Comparison of ENCODE assay signal across 9 mouse cellular contexts in the genomic region with DNA sequence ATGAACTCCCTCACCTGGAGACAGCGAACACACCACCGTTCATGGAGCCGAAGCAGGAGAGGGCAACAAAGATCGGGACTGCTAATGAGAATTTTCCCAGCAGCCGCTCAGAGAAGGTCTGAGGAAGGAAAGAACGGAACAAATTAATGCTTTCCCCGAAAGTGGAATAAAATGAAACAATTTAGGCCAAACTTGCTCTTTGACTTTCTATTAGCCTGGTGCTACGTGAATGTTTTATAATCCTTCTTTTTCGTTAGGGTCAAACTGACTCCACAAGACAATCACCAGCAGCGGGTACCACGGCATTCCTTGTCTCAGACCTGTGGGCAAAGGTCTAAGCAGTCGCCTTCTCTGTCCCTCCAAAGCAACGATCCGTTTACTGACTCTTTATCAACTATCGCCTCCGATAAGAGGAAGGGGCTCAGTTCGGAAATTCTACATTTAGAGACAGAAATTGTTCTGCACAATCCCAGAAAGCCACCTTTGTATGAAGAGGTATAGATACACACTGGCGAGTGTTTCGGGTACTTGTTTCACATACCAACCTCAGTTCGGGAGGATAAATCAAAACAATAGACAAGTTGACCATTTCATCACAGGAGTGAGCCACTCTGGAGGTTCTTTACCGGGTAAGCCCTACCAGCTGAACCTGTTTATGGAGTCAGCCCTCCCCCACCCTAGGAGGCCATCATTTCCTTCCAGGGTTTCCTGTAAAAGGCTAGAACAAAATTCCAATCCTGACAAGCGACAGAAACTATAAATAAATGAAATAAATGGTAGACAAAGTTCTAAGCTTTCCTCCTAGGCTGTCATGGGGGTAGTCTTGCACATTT.
DNase-seq lines count a peak whose midpoint lies in the region; ATAC-seq and TF ChIP-seq lines count a peak whose summit lies in the region.
"Had no signal": no experiment of that assay in that cellular context is flagged by ENCODE, and none has a peak within 500 bp of the region (broad histone marks: within the 10 kb centered on the region; RNA-seq: fewer than 3 reads in every experiment).

No protein-coding gene starts in this region.

- no peaks in the 10 kb centered on the region for H3K36me3 ChIP-seq in liver, embryonic 11.5 days (ENCODE audit: control insufficient read depth, insufficient read depth, low read length)
- no peaks in the 10 kb centered on the region for H3K36me3 ChIP-seq in forebrain, postnatal 0 days (ENCODE audit: insufficient read depth)
- H3K36me3 ChIP-seq in kidney, postnatal 0 days (ENCODE audit: insufficient read depth, low read length), result no peaks in the 10 kb centered on the region
- H3K36me3 ChIP-seq: G1E had no signal

- no peaks in the 10 kb centered on the region for H3K27me3 ChIP-seq in liver, embryonic 11.5 days (replicated peaks; ENCODE audit: control insufficient read depth, insufficient read depth, low read length)
- H3K27me3 ChIP-seq in forebrain, postnatal 0 days (ENCODE audit: insufficient read depth, low read length), result no peaks in the 10 kb centered on the region
- H3K27me3 ChIP-seq in kidney, postnatal 0 days (ENCODE audit: insufficient read depth, low read length), result no peaks in the 10 kb centered on the region

- H3K4me2 ChIP-seq in liver, embryonic 11.5 days, result peak overlapping the region; percentile 40
- H3K4me2 ChIP-seq in forebrain, postnatal 0 days (ENCODE audit: low read depth), result peak overlapping the region; percentile 50
- H3K4me2 ChIP-seq in kidney, postnatal 0 days (ENCODE audit: low read length), result peak overlapping the region; percentile 72

- no peak for DNase-seq in liver, embryonic 11.5 days (ENCODE audit: low spot score)
- no peak for DNase-seq in liver
- peak; percentile 31 for DNase-seq in forebrain, postnatal 0 days
- DNase-seq in kidney, postnatal 0 days (ENCODE audit: low spot score), result peak; percentile 49
- DNase-seq in gastrocnemius, adult 8-10 months (ENCODE audit: low spot score in 2 of 2), result no peak
- DNase-seq in right cerebral cortex, postnatal 10 days (ENCODE audit: low spot score in 2 of 2), result no peak
- DNase-seq in right cerebral cortex, postnatal 4 days, result no peak

- WGBS in liver, embryonic 11.5 days, result 25% methylated on average over 22 of the region's 22 CpGs
- 24% methylated on average over 22 of the region's 22 CpGs for WGBS in forebrain, postnatal 0 days
- 13% methylated on average over 22 of the region's 22 CpGs for WGBS in kidney, postnatal 0 days

- peaks cover 2% of the 10 kb centered on the region for H3K4me1 ChIP-seq in liver, embryonic 11.5 days (replicated peaks; ENCODE audit: control insufficient read depth, insufficient read depth, low read length)
- no peaks in the 10 kb centered on the region for H3K4me1 ChIP-seq in forebrain, postnatal 0 days (ENCODE audit: insufficient read depth)
- no peaks in the 10 kb centered on the region for H3K4me1 ChIP-seq in kidney, postnatal 0 days (replicated peaks; ENCODE audit: insufficient read depth, low read length)

- no peak for TF ChIP-seq CTCF in forebrain, postnatal 0 days (IDR thresholded peaks at IDR 0.05; ENCODE audit: low read depth)
- TF ChIP-seq CTCF in kidney, postnatal 0 days (IDR thresholded peaks at IDR 0.05; ENCODE audit: low read depth), result no peak

- no peak overlapping the region for H3K9ac ChIP-seq in liver, embryonic 11.5 days (ENCODE audit: low read depth, low read length)
- peak overlapping the region; percentile 29 for H3K9ac ChIP-seq in forebrain, postnatal 0 days
- peak overlapping the region; percentile 28; the same call in 1 of the 2 replicates for H3K9ac ChIP-seq in kidney, postnatal 0 days (ENCODE audit: low read depth, low read length)

- no peaks in the 10 kb centered on the region for H3K9me3 ChIP-seq in liver, embryonic 11.5 days (ENCODE audit: control insufficient read depth, low read length)
- H3K9me3 ChIP-seq in forebrain, postnatal 0 days (ENCODE audit: low read length), result no peaks in the 10 kb centered on the region
- H3K9me3 ChIP-seq in kidney, postnatal 0 days (replicated peaks; ENCODE audit: low read length), result no peaks in the 10 kb centered on the region

- peak overlapping the region; percentile 20 for H3K4me3 ChIP-seq in liver, embryonic 11.5 days (ENCODE audit: low read depth, low read length)
- peak overlapping the region; percentile 37 for H3K4me3 ChIP-seq in forebrain, postnatal 0 days (ENCODE audit: low read depth, low read length)
- peak overlapping the region; percentile 41 for H3K4me3 ChIP-seq in kidney, postnatal 0 days (replicated peaks; ENCODE audit: low read depth, low read length)

- H3K27ac ChIP-seq in liver, embryonic 11.5 days (ENCODE audit: low read depth, low read length), result no peak overlapping the region
- H3K27ac ChIP-seq in forebrain, postnatal 0 days (ENCODE audit: low read depth, low read length), result no peak overlapping the region
- H3K27ac ChIP-seq in kidney, postnatal 0 days, result peak overlapping the region; percentile 31; the same call in 1 of the 2 replicates

- ATAC-seq in liver, embryonic 11.5 days (replicated peaks; ENCODE audit: low FRiP score), result no peak
- peak; percentile 66; the same call in 1 of the 2 replicates for ATAC-seq in forebrain, postnatal 0 days
- ATAC-seq in kidney, postnatal 0 days (replicated peaks; ENCODE audit: low FRiP score, low read depth), result 0 out of 2 replicates have a peak, but pooled peaks have one; percentile 33
- peak; percentile 23; the same call in 1 of the 2 replicates for ATAC-seq in megakaryocyte progenitor cell, adult 5-6 weeks (replicated peaks; ENCODE audit: poor library complexity)

Comparison
In these comparisons a context has a peak if more than half of its experiments do, and no peak if none do; other contexts are left out.
1. DNase-seq: peak in forebrain, postnatal 0 days (single experiment) and kidney, postnatal 0 days (single experiment); none in liver, embryonic 11.5 days (single experiment), liver (single experiment), gastrocnemius, adult 8-10 months (0 of 2), right cerebral cortex, postnatal 10 days (0 of 2) and right cerebral cortex, postnatal 4 days (single experiment).
2. Peak in every context shown above with its lines, with median percentiles within 50 percentile points of each other: H3K4me2 ChIP-seq and H3K4me3 ChIP-seq.